Mouse (Mus musculus): ENCODE data around the gene Chuk. TPM values are rescaled to one million over a fixed set of nuclear protein-coding genes. Genes with fewer than 3 reads are reported as not detected.

The Chuk gene
- total RNA-seq, 1 experiment = 57.4 TPM

DNA sequence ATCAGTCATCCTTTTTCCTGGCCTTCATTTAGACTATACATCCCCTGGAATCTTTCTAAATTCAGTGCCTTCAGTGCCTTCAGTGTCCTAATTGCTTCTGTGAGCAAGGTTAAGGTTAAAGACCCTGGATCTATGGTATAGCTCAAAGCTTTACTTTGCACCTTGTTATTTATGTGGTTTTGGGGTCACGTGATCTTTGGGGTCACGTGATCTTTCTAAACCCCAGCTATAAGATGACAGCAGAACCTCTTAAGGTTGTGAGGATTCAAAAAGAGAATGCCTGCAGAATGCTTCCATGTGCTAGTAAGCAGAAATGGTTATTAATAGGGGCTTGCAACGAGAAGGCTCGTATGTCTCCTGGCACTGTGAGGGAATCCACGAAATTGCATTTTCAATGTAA is 73.9 kb downstream of the Chuk start:
- no peak for TF ChIP-seq CHD2 (IDR thresholded peaks at IDR 0.05; ENCODE audit: low read depth, low read length)
- TF ChIP-seq ZNF384 (IDR thresholded peaks at IDR 0.05; ENCODE audit: low read depth, low read length) = no peak
- TF ChIP-seq MAFK (IDR thresholded peaks at IDR 0.05; ENCODE audit: insufficient read depth, low read depth, low read length) = no peak
- TF ChIP-seq ZC3H11A (IDR thresholded peaks at IDR 0.05; ENCODE audit: borderline replicate concordance, low read depth, low read length) = no peak
- TF ChIP-seq HCFC1 (IDR thresholded peaks at IDR 0.05; ENCODE audit: borderline replicate concordance, insufficient read depth, low read length) = no peak
- Histone ChIP-seq H3K9me3 (ENCODE audit: control insufficient read depth, insufficient read depth, low read depth, low read length) (no peaks in the 10 kb centered on the region), H3K4me3 (ENCODE audit: insufficient read depth in 1 of 2, low read depth in 1 of 2, low read length in 2 of 2, poor library complexity in 1 of 2, severe bottlenecking in 1 of 2) (no peak overlapping the region), H3K9ac (ENCODE audit: insufficient read depth, low read depth, low read length, poor library complexity, severe bottlenecking) (no peak overlapping the region), H3K36me3 (ENCODE audit: control insufficient read depth, insufficient read depth, low read length, poor library complexity, severe bottlenecking) (peaks cover 5% of the 10 kb centered on the region), H3K27ac (ENCODE audit: insufficient read depth, low read depth, low read length, poor library complexity, severe bottlenecking) (no peak overlapping the region), H3K4me1 (ENCODE audit: control insufficient read depth in 2 of 2, insufficient read depth in 2 of 2, low read length in 2 of 2, poor library complexity in 1 of 2) (no peaks in the 10 kb centered on the region)
- in situ Hi-C loops (cut with MboI; ENCODE audit: low sequenced_read_pairs in 2 of 2, unreplicated experiment in 2 of 2) = no loop called here
- no peak for DNase-seq (ENCODE audit: low read depth, low spot score)

DNA sequence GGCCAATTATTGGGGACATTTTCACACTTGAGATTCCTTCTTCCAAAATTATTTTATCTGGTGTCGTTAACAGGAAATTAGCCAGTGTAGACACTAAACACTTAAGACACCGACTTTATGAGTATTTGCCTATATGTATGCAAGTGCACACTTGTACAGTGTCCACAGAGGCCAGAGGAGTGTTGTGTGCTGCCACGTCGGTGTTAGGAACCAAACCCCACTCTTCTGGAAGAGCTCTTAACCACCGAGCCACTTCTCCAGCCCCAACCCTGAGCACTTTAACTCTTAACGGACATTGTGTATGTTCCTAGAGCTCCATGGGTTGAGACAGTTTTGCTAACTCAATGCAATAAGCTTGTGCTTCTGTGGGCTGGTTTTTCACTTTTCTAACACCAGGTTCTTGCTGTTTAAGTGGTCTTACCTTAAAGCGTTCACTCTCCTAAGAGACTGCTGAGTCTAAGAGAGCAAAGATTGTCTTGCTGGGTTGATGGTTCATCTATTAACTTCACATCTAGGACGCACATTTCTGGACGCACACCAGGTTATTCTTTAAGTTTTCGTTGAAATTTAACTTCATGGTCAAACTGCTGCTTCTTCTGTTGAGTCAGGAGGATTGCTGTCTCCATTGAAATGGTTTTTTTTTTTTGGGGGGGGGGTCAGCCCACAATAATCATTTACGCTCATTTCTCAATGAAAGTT is 75.1 kb downstream of the Chuk start:
- H3K36me3 ChIP-seq (ENCODE audit: control insufficient read depth, insufficient read depth, low read length, poor library complexity, severe bottlenecking) = peaks cover 4% of the 10 kb centered on the region
- no peak overlapping the region for H3K9ac ChIP-seq (ENCODE audit: insufficient read depth, low read depth, low read length, poor library complexity, severe bottlenecking)
- H3K9me3 ChIP-seq (ENCODE audit: control insufficient read depth, insufficient read depth, low read depth, low read length) = no peaks in the 10 kb centered on the region
- no peak overlapping the region for H3K27ac ChIP-seq (ENCODE audit: insufficient read depth, low read depth, low read length, poor library complexity, severe bottlenecking)
- TF ChIP-seq CHD2 (IDR thresholded peaks at IDR 0.05; ENCODE audit: low read depth, low read length) = no peak
- TF ChIP-seq ZC3H11A (IDR thresholded peaks at IDR 0.05; ENCODE audit: borderline replicate concordance, low read depth, low read length) = no peak
- no peak for TF ChIP-seq MAFK (IDR thresholded peaks at IDR 0.05; ENCODE audit: insufficient read depth, low read depth, low read length)
- no peak for TF ChIP-seq ZNF384 (IDR thresholded peaks at IDR 0.05; ENCODE audit: low read depth, low read length)
- in situ Hi-C loops (cut with MboI; ENCODE audit: low sequenced_read_pairs in 2 of 2, unreplicated experiment in 2 of 2) = no loop called here
- H3K4me1 ChIP-seq (ENCODE audit: control insufficient read depth in 2 of 2, insufficient read depth in 2 of 2, low read length in 2 of 2, poor library complexity in 1 of 2) = peaks cover 0 to 1% of the 10 kb centered on the region in 2 experiments; a peak in 2 of 4 replicates
- DNase-seq (ENCODE audit: low read depth, low spot score) = no peak
- H3K4me3 ChIP-seq (ENCODE audit: insufficient read depth in 1 of 2, low read depth in 1 of 2, low read length in 2 of 2, poor library complexity in 1 of 2, severe bottlenecking in 1 of 2) = no peak overlapping the region

DNA sequence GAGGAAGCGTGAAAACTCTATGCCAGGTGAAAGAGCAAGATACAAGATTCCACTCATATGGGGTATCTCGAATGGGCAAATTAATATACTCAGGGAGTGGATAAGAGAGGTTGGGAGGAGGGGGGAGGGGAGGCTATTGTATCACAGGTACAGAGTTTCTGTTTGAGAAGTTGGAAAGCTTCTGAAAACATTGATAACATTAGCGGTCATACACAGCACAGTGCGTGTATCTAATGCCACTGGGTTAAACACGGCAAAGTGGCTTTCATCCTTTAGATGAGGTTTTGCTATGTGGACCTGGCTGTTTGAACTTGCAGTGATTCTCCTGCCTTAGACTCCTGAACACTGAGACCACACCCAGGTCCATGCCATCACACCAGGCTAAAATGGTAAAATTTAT is 77.3 kb downstream of the Chuk start:
- no peak overlapping the region for H3K27ac ChIP-seq (ENCODE audit: insufficient read depth, low read depth, low read length, poor library complexity, severe bottlenecking)
- H3K9me3 ChIP-seq (ENCODE audit: control insufficient read depth, insufficient read depth, low read depth, low read length) = no peaks in the 10 kb centered on the region
- TF ChIP-seq HCFC1 (IDR thresholded peaks at IDR 0.05; ENCODE audit: borderline replicate concordance, insufficient read depth, low read length) = no peak
- no peak for TF ChIP-seq MAFK (IDR thresholded peaks at IDR 0.05; ENCODE audit: insufficient read depth, low read depth, low read length)
- TF ChIP-seq ZNF384 (IDR thresholded peaks at IDR 0.05; ENCODE audit: low read depth, low read length) = no peak
- no peak overlapping the region for H3K9ac ChIP-seq (ENCODE audit: insufficient read depth, low read depth, low read length, poor library complexity, severe bottlenecking)
- no peaks in the 10 kb centered on the region for H3K36me3 ChIP-seq (ENCODE audit: control insufficient read depth, insufficient read depth, low read length, poor library complexity, severe bottlenecking)
- H3K4me3 ChIP-seq (ENCODE audit: insufficient read depth in 1 of 2, low read depth in 1 of 2, low read length in 2 of 2, poor library complexity in 1 of 2, severe bottlenecking in 1 of 2) = no peak overlapping the region
- in situ Hi-C loops (cut with MboI; ENCODE audit: low sequenced_read_pairs in 2 of 2, unreplicated experiment in 2 of 2) = no loop called here
- peaks cover 2 to 8% of the 10 kb centered on the region in 2 experiments; a peak in 2 of 4 replicates for H3K4me1 ChIP-seq (ENCODE audit: control insufficient read depth in 2 of 2, insufficient read depth in 2 of 2, low read length in 2 of 2, poor library complexity in 1 of 2)
- no peak for DNase-seq (ENCODE audit: low read depth, low spot score)

DNA sequence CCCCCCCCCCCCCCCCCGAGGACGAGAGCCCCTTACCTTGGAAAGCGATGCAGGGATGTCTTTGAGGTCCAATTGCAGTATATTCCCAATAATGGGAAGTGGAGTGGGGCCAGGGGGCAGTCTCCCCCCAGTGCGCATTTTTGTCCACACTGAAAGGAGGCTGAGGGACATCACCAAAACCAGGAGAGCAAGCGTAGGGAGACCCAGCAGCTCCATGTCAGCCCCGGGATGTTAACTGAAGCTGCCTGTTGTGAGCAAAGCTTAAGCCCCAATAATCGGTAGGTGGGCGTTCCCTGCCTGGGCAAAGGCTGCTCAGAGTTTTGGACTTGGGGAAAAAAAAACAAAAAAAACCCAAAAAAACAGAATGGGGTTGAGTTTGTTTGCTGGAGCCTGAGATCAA is 78.3 kb downstream of the Chuk start, which contains the start of gene Cyp2c23:
Cyp2c23 (minus strand) TSS at position 237 of the 400 bp plus-strand sequence.
- TF ChIP-seq MAFK (IDR thresholded peaks at IDR 0.05; ENCODE audit: insufficient read depth, low read depth, low read length) (no peak), ZC3H11A (IDR thresholded peaks at IDR 0.05; ENCODE audit: borderline replicate concordance, low read depth, low read length) (no peak), ZNF384 (IDR thresholded peaks at IDR 0.05; ENCODE audit: low read depth, low read length) (no peak), CHD2 (IDR thresholded peaks at IDR 0.05; ENCODE audit: low read depth, low read length) (no peak), HCFC1 (IDR thresholded peaks at IDR 0.05; ENCODE audit: borderline replicate concordance, insufficient read depth, low read length) (no peak)
- Histone ChIP-seq H3K4me1 (ENCODE audit: control insufficient read depth in 2 of 2, insufficient read depth in 2 of 2, low read length in 2 of 2, poor library complexity in 1 of 2) (peaks cover 2 to 8% of the 10 kb centered on the region in 2 experiments; a peak in 2 of 4 replicates), H3K9me3 (ENCODE audit: control insufficient read depth, insufficient read depth, low read depth, low read length) (no peaks in the 10 kb centered on the region), H3K4me3 (ENCODE audit: insufficient read depth in 1 of 2, low read depth in 1 of 2, low read length in 2 of 2, poor library complexity in 1 of 2, severe bottlenecking in 1 of 2) (no peak within 1 kb of the TSS), H3K27ac (ENCODE audit: insufficient read depth, low read depth, low read length, poor library complexity, severe bottlenecking) (no peak within 1 kb of the TSS), H3K36me3 (ENCODE audit: control insufficient read depth, insufficient read depth, low read length, poor library complexity, severe bottlenecking) (no peaks in the 10 kb centered on the region), H3K9ac (ENCODE audit: insufficient read depth, low read depth, low read length, poor library complexity, severe bottlenecking) (no peak within 1 kb of the TSS)
- in situ Hi-C loops (cut with MboI; ENCODE audit: low sequenced_read_pairs in 2 of 2, unreplicated experiment in 2 of 2) = no loop called here
- DNase-seq (ENCODE audit: low read depth, low spot score) = no peak
